Mouse (Mus musculus): ENCODE data around the gene Atp11a. TPM values are rescaled to one million over a fixed set of nuclear protein-coding genes. Genes with fewer than 3 reads are reported as not detected.
A peak's percentile ranks its signal among the peaks of the same experiment; 100 is the strongest.

Gene Atp11a
- polyA plus RNA-seq, 1 experiment from 2014 or later, result 6.4 TPM

DNA sequence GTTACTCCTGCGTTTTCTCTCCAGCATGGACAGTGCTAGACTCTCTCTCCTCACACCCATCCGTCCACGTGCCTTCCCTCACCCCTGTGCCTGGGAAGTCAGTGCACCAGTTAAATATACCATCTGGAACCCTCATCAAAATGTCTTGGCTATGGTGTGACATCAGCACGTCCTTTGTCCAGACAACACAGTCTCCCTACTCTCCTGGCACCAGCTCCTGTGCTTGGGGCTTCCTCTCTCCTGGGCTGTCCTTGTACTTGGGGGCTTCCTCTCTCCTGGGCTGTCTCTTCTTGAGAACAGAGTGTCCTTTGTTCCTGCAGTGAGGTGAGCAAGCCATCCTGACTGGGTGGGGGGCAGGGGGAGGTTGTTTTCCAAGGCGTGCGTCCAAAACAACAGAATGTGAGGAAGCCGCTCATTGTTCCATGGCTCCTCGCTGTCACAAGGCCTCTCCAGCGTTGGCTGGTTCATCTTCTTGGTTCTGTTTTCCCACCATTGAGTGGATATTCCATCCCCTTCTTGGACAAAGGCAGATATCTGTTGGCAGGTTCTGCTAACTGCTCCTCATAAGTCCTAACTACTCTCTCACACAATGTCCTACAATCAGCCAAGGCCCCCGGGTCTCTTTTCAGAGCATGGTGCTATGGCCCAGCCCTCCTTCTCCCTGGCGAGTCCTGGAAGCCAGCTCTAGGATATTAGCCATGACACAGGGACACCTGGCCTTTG is 148.9 kb downstream of the Atp11a start:
- peaks cover 41% of the 10 kb centered on the region for H3K4me1 ChIP-seq

GRCm38 (mm10) chr8:12906597-12906996 is 149.8 kb downstream of the Atp11a start:
- no peak overlapping the region; the same call in 1 of the 2 replicates for H3K27ac ChIP-seq (replicated peaks)
- DNase-seq (ENCODE audit: low spot score), result no peak
- WGBS, result 62% methylated on average over 5 of the region's 5 CpGs
- peaks cover 50% of the 10 kb centered on the region for H3K4me1 ChIP-seq
- H3K4me3 ChIP-seq, result no peak overlapping the region
- H3K9me3 ChIP-seq (replicated peaks), result no peaks in the 10 kb centered on the region
- H3K27me3 ChIP-seq (ENCODE audit: low read depth, poor library complexity, severe bottlenecking), result no peaks in the 10 kb centered on the region
- H3K36me3 ChIP-seq, result no peaks in the 10 kb centered on the region

More for the DNA sequence above, 148.9 kb downstream of the Atp11a start:
- no peaks in the 10 kb centered on the region for H3K36me3 ChIP-seq
- H3K27ac ChIP-seq (replicated peaks), result peak overlapping the region; percentile 49; the same call in 1 of the 2 replicates
- H3K9me3 ChIP-seq (replicated peaks), result no peaks in the 10 kb centered on the region
- no peak overlapping the region for H3K4me3 ChIP-seq
- H3K27me3 ChIP-seq (ENCODE audit: low read depth, poor library complexity, severe bottlenecking), result no peaks in the 10 kb centered on the region
- WGBS, result 88% methylated on average over 11 of the region's 11 CpGs
- no peak for DNase-seq (ENCODE audit: low spot score)

DNA sequence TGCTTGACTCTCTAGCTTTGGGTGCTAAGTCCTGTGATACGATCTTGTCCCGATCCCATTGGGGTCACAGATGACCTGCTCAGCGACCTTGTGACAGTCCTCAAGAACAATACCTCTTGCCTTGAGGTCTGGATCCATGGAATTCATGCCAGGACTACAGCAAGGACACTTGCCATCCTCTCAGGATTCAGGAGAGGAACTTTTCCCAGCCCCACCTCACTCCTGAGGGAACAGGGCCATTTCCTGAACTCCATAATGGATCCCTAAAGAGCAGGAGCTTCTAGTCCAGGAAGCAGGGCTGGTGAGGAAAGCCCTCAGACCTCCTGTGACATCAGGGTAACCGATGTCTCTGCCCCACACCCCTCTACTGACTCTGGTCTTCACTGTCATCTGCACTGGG is 150.9 kb downstream of the Atp11a start:
- H3K4me3 ChIP-seq, result no peak overlapping the region
- H3K36me3 ChIP-seq, result no peaks in the 10 kb centered on the region
- H3K27ac ChIP-seq (replicated peaks), result no peak overlapping the region
- H3K4me1 ChIP-seq, result peaks cover 52% of the 10 kb centered on the region
- WGBS, result 84% methylated on average over 4 of the region's 4 CpGs
- DNase-seq (ENCODE audit: low spot score), result no peak
- no peaks in the 10 kb centered on the region for H3K9me3 ChIP-seq (replicated peaks)
- no peaks in the 10 kb centered on the region for H3K27me3 ChIP-seq (ENCODE audit: low read depth, poor library complexity, severe bottlenecking)

DNA sequence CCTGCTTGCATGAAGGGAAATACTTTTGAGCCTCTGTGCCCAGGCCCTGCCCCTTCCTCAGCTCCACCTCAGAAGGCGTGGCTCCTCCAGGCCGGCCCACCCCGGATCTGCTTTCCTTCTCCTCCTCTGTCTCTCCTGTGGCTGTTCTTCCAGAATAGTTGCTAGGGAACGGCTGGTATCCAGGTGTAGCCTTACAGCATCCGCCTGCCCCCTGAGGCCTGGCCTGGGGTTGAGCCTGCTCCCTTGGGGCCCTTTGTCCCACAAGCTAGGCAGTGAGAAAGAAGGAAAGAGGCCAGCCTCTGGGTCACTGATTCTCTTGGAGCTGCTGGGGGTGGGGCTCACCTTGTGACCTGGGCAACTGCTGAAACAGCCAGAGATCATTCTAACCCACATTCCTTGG is 155.2 kb downstream of the Atp11a start:
- DNase-seq (ENCODE audit: low spot score), result peak; percentile 63
- H3K4me3 ChIP-seq, result no peak overlapping the region
- peak overlapping the region; percentile 60 for H3K27ac ChIP-seq (replicated peaks)

GRCm38 (mm10) chr8:12915187-12916006 is 158.6 kb downstream of the Atp11a start:
- H3K27me3 ChIP-seq (ENCODE audit: low read depth, poor library complexity, severe bottlenecking), result 0 out of 2 replicates have a peak, but pooled peaks cover 10% of the 10 kb centered on the region
- H3K4me1 ChIP-seq, result peaks cover 49% of the 10 kb centered on the region
- peak; percentile 56 for DNase-seq (ENCODE audit: low spot score)
- peak overlapping the region; percentile 81 for H3K27ac ChIP-seq (replicated peaks)
- H3K9me3 ChIP-seq (replicated peaks), result no peaks in the 10 kb centered on the region
- 17% methylated on average over 42 of the region's 42 CpGs for WGBS
- peaks cover 11% of the 10 kb centered on the region for H3K36me3 ChIP-seq
- peak overlapping the region; percentile 68 for H3K4me3 ChIP-seq

More for the DNA sequence above, 155.2 kb downstream of the Atp11a start:
- Histone ChIP-seq H3K27me3 (ENCODE audit: low read depth, poor library complexity, severe bottlenecking) (0 out of 2 replicates have a peak, but pooled peaks cover 9% of the 10 kb centered on the region), H3K4me1 (peaks cover 45% of the 10 kb centered on the region), H3K36me3 (peaks cover 11% of the 10 kb centered on the region), H3K9me3 (replicated peaks) (no peaks in the 10 kb centered on the region)
- WGBS, result 10% methylated on average over 5 of the region's 5 CpGs

GRCm38 (mm10) chr8:12916156-12916900 is 159.5 kb downstream of the Atp11a start:
- peaks cover 43% of the 10 kb centered on the region for H3K4me1 ChIP-seq
- peaks cover 11% of the 10 kb centered on the region for H3K36me3 ChIP-seq
- WGBS, result 72% methylated on average over 16 of the region's 16 CpGs
- H3K4me3 ChIP-seq, result peak overlapping the region; percentile 68
- no peaks in the 10 kb centered on the region for H3K9me3 ChIP-seq (replicated peaks)
- H3K27ac ChIP-seq (replicated peaks), result peak overlapping the region; percentile 81; the same call in 1 of the 2 replicates
- H3K27me3 ChIP-seq (ENCODE audit: low read depth, poor library complexity, severe bottlenecking), result 0 out of 2 replicates have a peak, but pooled peaks cover 10% of the 10 kb centered on the region
- no peak for DNase-seq (ENCODE audit: low spot score)

GRCm38 (mm10) chr8:12917029-12917428 is 160.2 kb downstream of the Atp11a start:
- Histone ChIP-seq H3K4me3 (peak overlapping the region; percentile 68; the same call in 1 of the 2 replicates), H3K27ac (replicated peaks) (no peak overlapping the region), H3K27me3 (ENCODE audit: low read depth, poor library complexity, severe bottlenecking) (0 out of 2 replicates have a peak, but pooled peaks cover 10% of the 10 kb centered on the region), H3K9me3 (replicated peaks) (no peaks in the 10 kb centered on the region), H3K36me3 (peaks cover 11% of the 10 kb centered on the region), H3K4me1 (peaks cover 36% of the 10 kb centered on the region)
- no peak for DNase-seq (ENCODE audit: low spot score)
- WGBS, result 91% methylated on average over 3 of the region's 3 CpGs

GRCm38 (mm10) chr8:12917831-12918230 is 161.0 kb downstream of the Atp11a start:
- Histone ChIP-seq H3K4me3 (no peak overlapping the region), H3K27ac (replicated peaks) (no peak overlapping the region), H3K9me3 (replicated peaks) (no peaks in the 10 kb centered on the region), H3K27me3 (ENCODE audit: low read depth, poor library complexity, severe bottlenecking) (0 out of 2 replicates have a peak, but pooled peaks cover 10% of the 10 kb centered on the region), H3K4me1 (peaks cover 31% of the 10 kb centered on the region), H3K36me3 (peaks cover 11% of the 10 kb centered on the region)
- WGBS, result 91% methylated on average over 4 of the region's 4 CpGs
- no peak for DNase-seq (ENCODE audit: low spot score)

Other genes starting within 250 kb of the Atp11a start
- gene Spaca7, start 184.0 kb upstream of the Atp11a start, polyA plus RNA-seq (2016; fragmentation: Nextera tagmentation; extraction: Ambion mirVana), result not detected in 2 replicates
- gene Tubgcp3, start 84.8 kb upstream of the Atp11a start, polyA plus RNA-seq (2016; fragmentation: Nextera tagmentation; extraction: Ambion mirVana), result 52.7 and 59.6 TPM in 2 replicates
- 26.4 and 42.7 TPM in 2 replicates for gene Mcf2l, start 116.8 kb downstream of the Atp11a start, polyA plus RNA-seq (2016; fragmentation: Nextera tagmentation; extraction: Ambion mirVana)

All from midbrain, embryonic 10.5 days (tissue).